Mouse (Mus musculus): Measurements from ENCODE around the gene 6030445D17Rik.

DNA sequence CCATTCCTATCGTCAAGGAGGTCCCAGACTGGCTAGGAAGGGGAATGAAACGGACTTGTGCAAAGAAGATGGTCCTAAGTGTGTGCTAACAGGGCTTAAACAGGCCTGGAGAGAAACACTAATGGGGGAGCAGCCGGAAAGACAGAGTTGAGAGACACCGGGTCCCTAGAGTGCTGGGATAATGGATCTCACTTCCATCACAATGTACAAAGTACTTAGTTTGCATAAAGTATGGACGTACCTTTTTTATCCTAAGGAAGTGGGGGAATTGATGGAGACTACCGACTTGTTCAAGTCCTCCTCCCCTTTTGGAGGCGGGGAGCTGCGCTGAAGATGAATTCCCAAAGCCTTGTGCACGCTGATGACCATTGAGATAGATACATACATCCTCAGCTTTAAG, 1.4 kb downstream of the 6030445D17Rik start:
- TF ChIP-seq POLR2A (IDR thresholded peaks at IDR 0.05; ENCODE audit: low read depth, low read length) (no peak), CTCF (conservative IDR thresholded peaks at IDR 0.05; ENCODE audit: insufficient read depth, insufficient read length, low read depth, low read length) (no peak)
